Mouse (Mus musculus): Measurements from ENCODE around the gene Bmper. TPM values are rescaled to one million over a fixed set of nuclear protein-coding genes. Genes with fewer than 3 reads are reported as not detected.
A peak's percentile ranks its signal among the peaks of the same experiment; 100 is the strongest.

The Bmper gene
- total RNA-seq, 1 experiment from 2014 or later: not detected

DNA sequence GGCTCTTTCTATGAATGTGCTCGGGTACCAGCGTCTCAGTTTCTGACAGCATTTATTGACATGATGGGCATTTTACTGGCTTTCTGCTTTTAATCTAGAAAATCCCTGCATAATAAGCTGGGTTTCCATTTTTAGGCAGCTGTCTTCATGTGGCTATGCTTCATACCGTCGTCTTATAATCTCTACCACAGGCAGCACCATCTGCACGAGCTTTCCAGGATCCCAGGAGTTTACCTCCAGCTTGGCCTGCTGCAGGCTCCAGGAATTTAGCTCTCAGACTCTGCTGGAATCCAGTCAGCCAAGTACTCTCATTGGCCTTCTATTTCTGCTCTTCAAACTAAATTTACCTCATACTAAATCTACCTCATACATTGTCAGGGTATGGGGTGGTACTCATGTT, 219.3 kb downstream of the Bmper start:
- ATAC-seq (replicated peaks in 1 of 2; ENCODE audit: insufficient read depth in 1 of 2, low FRiP score in 2 of 2, low TSS enrichment in 1 of 2, low read depth in 1 of 2, poor library complexity in 2 of 2, severe bottlenecking in 2 of 2): no peak

- ATAC-seq (replicated peaks in 1 of 2; ENCODE audit: insufficient read depth in 1 of 2, low FRiP score in 2 of 2, low TSS enrichment in 1 of 2, low read depth in 1 of 2, poor library complexity in 2 of 2, severe bottlenecking in 2 of 2): no peak
These were observed 222.1 kb downstream of the Bmper start for GRCm38 (mm10) chr9:23444975-23445374.

DNA sequence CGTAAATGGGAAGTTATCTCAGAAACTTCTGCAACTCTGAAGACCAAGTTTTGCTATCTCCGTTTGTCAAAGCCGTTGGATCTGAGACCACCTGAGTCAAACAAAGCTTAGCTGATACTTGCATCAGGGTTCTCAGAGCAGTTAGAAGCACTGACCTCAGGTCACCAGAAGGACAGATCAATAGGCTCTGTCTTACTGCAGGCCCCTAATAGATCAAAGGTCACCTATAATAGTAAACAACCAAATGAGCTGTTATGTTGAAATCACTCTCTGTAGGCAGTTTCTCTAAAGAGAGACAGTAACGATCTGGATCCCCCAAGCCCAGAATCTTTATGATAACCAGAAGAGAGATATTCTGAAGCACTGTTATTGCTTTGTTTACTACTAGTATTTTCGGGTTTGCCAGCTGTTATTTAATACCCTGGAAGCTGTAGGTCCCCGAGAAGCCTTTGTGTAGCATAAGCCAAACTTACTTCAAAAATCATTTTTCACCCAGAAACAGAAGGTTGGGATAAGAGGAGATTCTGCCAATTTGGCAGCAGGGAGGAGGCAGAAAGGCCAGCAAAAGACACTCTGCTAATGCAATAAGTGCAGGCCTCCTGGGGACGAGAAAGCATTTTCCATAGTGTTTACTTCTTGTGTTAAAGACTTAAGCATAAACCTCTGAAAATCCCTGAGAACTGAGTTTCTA, 224.5 kb downstream of the Bmper start:
- no peak for ATAC-seq (replicated peaks in 1 of 2; ENCODE audit: insufficient read depth in 1 of 2, low FRiP score in 2 of 2, low TSS enrichment in 1 of 2, low read depth in 1 of 2, poor library complexity in 2 of 2, severe bottlenecking in 2 of 2)

- ATAC-seq (replicated peaks in 1 of 2; ENCODE audit: insufficient read depth in 1 of 2, low FRiP score in 2 of 2, low TSS enrichment in 1 of 2, low read depth in 1 of 2, poor library complexity in 2 of 2, severe bottlenecking in 2 of 2): no peak
These were observed 230.4 kb downstream of the Bmper start for GRCm38 (mm10) chr9:23453309-23453708.

DNA sequence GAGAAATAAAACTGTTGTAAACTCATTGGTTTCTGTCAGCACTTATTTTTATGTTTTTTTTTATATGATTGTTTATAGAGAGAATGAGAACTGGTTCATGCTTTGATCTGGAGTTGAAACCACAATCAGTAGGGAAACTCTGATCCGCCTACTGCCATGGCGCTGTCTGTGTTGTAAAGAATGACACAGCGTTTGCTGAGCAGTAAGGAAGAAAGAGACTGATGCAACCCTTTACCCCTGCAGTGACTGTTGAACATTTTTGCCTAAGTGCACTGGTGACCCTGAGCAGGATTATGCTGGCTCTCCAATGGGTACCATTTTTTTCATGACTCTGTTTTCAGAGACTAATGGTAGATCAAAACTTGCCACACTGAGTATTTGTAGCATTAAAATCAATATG, 234.3 kb downstream of the Bmper start:
- peak in 1 of 2 experiments; percentile 46; a peak in 1 of 4 replicates for ATAC-seq (replicated peaks in 1 of 2; ENCODE audit: insufficient read depth in 1 of 2, low FRiP score in 2 of 2, low TSS enrichment in 1 of 2, low read depth in 1 of 2, poor library complexity in 2 of 2, severe bottlenecking in 2 of 2)

DNA sequence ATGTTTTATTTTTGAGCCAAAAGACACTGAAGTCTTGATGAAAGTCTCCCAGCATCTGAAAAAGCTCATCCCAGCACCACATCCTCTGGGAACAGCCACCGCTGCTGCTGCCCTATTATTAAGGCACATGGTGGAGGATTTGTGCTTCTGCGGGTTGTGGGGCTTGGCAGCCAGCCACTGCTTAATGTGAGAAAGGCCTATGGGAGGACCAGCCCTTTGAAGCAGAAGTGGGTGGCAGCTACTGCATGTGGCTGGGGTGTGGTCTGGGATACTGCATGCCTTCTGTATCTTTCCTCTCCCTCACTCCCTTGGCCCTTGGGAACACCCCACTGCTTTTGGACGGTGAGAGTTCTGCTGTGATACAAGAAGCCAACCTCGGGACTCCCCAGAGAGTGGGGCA, 237.8 kb downstream of the Bmper start:
- ATAC-seq (replicated peaks in 1 of 2; ENCODE audit: insufficient read depth in 1 of 2, low FRiP score in 2 of 2, low TSS enrichment in 1 of 2, low read depth in 1 of 2, poor library complexity in 2 of 2, severe bottlenecking in 2 of 2): no peak

GRCm38 (mm10) chr9:23462949-23463608, 240.2 kb downstream of the Bmper start:
- peak; percentile 56 to 63; a peak in 2 of 4 replicates for ATAC-seq (replicated peaks in 1 of 2; ENCODE audit: insufficient read depth in 1 of 2, low FRiP score in 2 of 2, low TSS enrichment in 1 of 2, low read depth in 1 of 2, poor library complexity in 2 of 2, severe bottlenecking in 2 of 2)

DNA sequence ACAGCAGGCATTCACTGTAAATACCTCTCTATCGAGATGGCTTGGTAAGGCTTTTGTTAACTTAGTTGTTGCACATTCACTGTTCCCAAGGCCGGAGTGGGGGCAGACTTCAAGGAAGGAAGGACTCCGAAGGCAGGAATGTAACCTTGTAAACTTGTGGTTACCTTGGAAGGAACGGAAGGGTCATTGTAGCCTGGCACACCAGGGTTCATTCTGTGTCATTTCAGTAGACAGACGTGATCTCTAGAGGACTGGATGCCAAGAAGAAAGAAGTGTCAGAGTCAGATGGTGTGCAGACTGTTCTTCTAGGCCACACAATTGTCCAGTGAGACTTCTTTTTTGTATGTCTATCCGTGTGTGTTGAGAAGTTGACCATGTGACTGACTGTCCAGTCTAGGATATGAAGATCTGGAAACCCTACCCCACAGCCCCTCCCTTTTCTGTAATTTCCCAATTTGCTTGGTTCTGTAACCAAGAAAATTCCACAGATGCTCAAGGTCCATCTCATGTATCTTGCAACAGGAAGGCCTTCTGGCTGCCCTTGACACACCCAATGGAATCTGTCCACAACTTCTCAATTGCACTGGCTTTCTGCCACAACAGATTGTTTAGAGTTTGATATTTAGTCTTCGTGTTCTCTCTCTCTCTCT, 242.2 kb downstream of the Bmper start:
- ATAC-seq (replicated peaks in 1 of 2; ENCODE audit: insufficient read depth in 1 of 2, low FRiP score in 2 of 2, low TSS enrichment in 1 of 2, low read depth in 1 of 2, poor library complexity in 2 of 2, severe bottlenecking in 2 of 2): no peak

- no peak for ATAC-seq (replicated peaks in 1 of 2; ENCODE audit: insufficient read depth in 1 of 2, low FRiP score in 2 of 2, low TSS enrichment in 1 of 2, low read depth in 1 of 2, poor library complexity in 2 of 2, severe bottlenecking in 2 of 2)
These were observed 247.0 kb downstream of the Bmper start for GRCm38 (mm10) chr9:23469886-23470285.

- ATAC-seq (replicated peaks in 1 of 2; ENCODE audit: insufficient read depth in 1 of 2, low FRiP score in 2 of 2, low TSS enrichment in 1 of 2, low read depth in 1 of 2, poor library complexity in 2 of 2, severe bottlenecking in 2 of 2): no peak
These were observed 263.0 kb downstream of the Bmper start for GRCm38 (mm10) chr9:23485851-23486250.

DNA sequence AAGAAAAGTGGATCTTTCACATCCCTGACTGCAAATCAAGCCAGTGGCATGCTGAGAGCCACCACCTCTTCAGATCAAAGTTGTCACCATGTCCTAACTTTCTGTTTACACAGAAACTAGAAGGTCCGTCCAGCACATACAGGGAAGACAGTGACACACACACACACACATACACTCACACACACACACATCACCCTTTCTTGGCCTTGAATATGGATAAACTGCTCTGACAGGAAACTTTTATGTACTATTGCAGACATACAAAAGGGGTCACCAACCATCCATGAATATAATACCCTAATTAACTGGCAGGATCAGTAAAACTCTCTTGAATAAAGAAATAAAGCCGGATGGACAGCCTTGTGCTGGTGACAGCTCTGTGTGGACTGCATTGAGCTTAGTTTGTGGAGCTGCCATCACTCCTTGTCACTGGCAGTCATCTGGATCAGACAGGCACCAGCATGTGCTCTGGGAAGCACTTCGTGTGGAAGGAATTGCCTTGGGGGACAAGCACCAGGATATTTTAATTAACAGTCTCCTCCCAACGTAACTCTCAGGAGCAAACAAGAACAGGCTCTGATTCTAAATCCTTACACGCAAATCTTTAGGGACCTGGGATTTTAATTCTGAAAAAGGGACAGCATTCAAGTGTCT, 264.0 kb downstream of the Bmper start:
- ATAC-seq (replicated peaks in 1 of 2; ENCODE audit: insufficient read depth in 1 of 2, low FRiP score in 2 of 2, low TSS enrichment in 1 of 2, low read depth in 1 of 2, poor library complexity in 2 of 2, severe bottlenecking in 2 of 2): no peak

DNA sequence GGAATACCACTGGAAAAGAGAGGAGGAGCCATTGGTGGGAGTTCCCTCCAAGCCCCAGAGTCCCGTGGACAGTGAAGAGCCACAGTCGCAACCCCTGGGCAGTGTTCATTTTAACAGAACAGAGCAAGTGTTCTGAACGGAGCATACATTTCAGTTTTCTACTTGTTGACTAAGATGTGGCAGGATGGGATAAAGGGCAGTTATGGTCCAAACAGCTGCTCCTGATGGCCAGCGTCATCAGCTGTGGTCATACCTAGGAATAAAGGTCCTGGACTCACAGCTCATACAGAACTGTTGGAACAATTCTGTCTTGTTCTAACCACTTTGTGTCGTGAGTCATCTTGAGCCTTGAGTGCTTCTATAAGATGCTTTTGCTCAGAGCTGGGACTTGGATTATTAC, 265.4 kb downstream of the Bmper start:
- ATAC-seq (replicated peaks in 1 of 2; ENCODE audit: insufficient read depth in 1 of 2, low FRiP score in 2 of 2, low TSS enrichment in 1 of 2, low read depth in 1 of 2, poor library complexity in 2 of 2, severe bottlenecking in 2 of 2): no peak

DNA sequence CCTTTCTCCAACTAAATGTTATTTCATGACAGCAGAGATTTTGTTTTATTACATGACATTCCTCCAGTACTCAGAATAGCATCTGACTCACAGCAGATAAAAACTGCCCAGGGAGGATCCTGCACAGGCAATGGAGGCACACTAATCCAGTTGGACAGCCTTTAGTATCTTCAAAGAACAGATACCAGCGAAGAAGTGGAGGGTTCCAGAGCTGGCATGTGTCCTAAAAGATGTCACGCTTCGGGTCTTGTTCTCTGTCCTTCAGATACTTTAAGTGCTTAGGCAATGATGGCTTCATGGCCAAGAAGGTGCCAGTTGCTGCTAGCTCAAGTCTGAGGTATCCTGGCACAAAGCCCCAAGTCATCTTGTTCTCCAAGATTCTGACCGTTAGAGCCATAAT, 272.5 kb downstream of the Bmper start:
- ATAC-seq (replicated peaks in 1 of 2; ENCODE audit: insufficient read depth in 1 of 2, low FRiP score in 2 of 2, low TSS enrichment in 1 of 2, low read depth in 1 of 2, poor library complexity in 2 of 2, severe bottlenecking in 2 of 2): no peak

GRCm38 (mm10) chr9:23497626-23498025, 274.8 kb downstream of the Bmper start:
- ATAC-seq (replicated peaks in 1 of 2; ENCODE audit: insufficient read depth in 1 of 2, low FRiP score in 2 of 2, low TSS enrichment in 1 of 2, low read depth in 1 of 2, poor library complexity in 2 of 2, severe bottlenecking in 2 of 2): no peak

DNA sequence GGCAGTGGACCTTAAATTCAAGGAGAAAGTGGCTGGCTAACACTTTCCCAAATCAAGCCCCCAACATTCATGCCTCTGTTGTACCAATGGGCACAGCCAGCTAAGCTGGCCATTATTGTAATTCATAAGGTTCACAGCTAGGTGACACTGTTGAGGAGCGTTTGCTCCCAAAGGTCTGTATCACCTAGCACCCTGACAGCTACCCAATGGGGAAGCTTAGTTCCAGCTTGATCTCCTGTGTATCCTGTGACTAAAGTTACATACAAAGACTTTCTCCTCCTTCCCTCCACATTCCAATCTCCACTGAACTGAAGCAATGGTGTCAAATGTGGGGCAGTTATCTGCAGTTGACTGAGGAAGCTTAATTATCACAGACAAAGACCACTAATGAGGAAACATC, 311.0 kb downstream of the Bmper start:
- ATAC-seq (replicated peaks in 1 of 2; ENCODE audit: insufficient read depth in 1 of 2, low FRiP score in 2 of 2, low TSS enrichment in 1 of 2, low read depth in 1 of 2, poor library complexity in 2 of 2, severe bottlenecking in 2 of 2): peak; percentile 74 to 80

All from hematopoietic stem cell, adult 5-6 weeks (primary cell).